8 mouse cellular contexts compared by ENCODE assay signal in the genomic region with DNA sequence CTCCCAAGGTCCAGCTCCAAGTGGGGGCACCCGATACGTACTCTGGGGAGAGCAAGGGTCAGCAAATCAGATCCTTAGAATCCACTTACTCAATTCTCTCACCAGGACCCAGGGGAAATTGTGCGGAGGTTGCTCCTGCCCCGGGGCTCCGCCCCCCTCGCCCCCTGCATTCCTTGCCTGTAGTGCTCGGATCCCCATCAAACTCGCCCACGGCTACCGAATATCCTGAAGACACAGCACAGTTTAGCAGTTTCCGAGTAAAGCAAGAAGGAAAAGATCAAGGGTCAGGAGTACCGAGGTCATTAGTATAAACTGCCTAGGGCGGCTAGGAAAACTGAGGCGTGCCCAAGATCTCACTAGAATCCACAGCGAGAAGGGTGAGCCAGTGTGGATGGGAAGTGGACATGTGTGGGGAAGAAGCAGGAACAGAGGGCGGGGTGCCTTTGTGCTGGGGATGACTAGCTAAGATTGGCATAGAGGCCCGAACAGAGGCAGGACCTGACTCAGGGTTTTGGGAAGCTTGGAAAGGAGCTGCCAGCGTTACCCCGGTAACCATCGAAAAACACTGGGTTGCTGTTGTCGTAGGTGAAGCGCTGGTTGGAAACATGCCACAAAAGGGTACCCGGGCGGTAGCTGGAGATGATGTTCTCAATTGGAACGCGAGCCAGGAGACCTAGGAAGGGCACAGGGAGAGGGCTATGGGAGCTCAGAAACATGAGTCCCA. TPM values are rescaled to one million over a fixed set of nuclear protein-coding genes. Genes with fewer than 3 reads are reported as not detected.
A peak's percentile ranks its signal among the peaks of the same experiment; 100 is the strongest.
DNase-seq lines count a peak whose midpoint lies in the region; ATAC-seq lines count a peak whose summit lies in the region.

No protein-coding gene starts in this region.

- 18% methylated on average over 26 of the region's 26 CpGs for WGBS in intestine, embryonic 15.5 days
- 10% methylated on average over 26 of the region's 26 CpGs for WGBS in midbrain, embryonic 12.5 days

- no peak overlapping the region; the same call in 1 of the 2 replicates for H3K27ac ChIP-seq in intestine, embryonic 15.5 days
- no peak overlapping the region for H3K27ac ChIP-seq in midbrain, embryonic 12.5 days (replicated peaks)

- ATAC-seq in intestine, embryonic 15.5 days: no peak
- no peak for ATAC-seq in midbrain, embryonic 12.5 days (ENCODE audit: low FRiP score, low read depth)
- no peak for ATAC-seq in megakaryocyte progenitor cell, adult 5-6 weeks (replicated peaks; ENCODE audit: poor library complexity)

- DNase-seq in adipocyte (ENCODE audit: low spot score): peak; percentile 92
- peak; percentile 46 for DNase-seq in embryo, embryonic 9.5 days (ENCODE audit: extremely low spot score)
- peak; percentile 14 for DNase-seq in gonadal fat pad, adult 2 months (ENCODE audit: low read depth)
- DNase-seq in left cerebral cortex, postnatal 14 days (ENCODE audit: low spot score in 2 of 2): peak; percentile 67 to 88
- peak; percentile 58 for DNase-seq in testis, postnatal 10 days (ENCODE audit: low spot score)

- H3K4me3 ChIP-seq in intestine, embryonic 15.5 days (replicated peaks): no peak overlapping the region
- no peak overlapping the region for H3K4me3 ChIP-seq in midbrain, embryonic 12.5 days

- H3K27me3 ChIP-seq in intestine, embryonic 15.5 days (replicated peaks): no peaks in the 10 kb centered on the region
- peaks cover 42% of the 10 kb centered on the region for H3K27me3 ChIP-seq in midbrain, embryonic 12.5 days

- H3K36me3 ChIP-seq in intestine, embryonic 15.5 days: no peaks in the 10 kb centered on the region
- no peaks in the 10 kb centered on the region for H3K36me3 ChIP-seq in midbrain, embryonic 12.5 days

- peak overlapping the region; percentile 25 for H3K4me2 ChIP-seq in intestine, embryonic 15.5 days (replicated peaks)
- H3K4me2 ChIP-seq in midbrain, embryonic 12.5 days (replicated peaks): peak overlapping the region; percentile 22; the same call in 1 of the 2 replicates

- no peak overlapping the region for H3K9ac ChIP-seq in intestine, embryonic 15.5 days
- H3K9ac ChIP-seq in midbrain, embryonic 12.5 days (replicated peaks): no peak overlapping the region; the same call in 1 of the 2 replicates

- peaks cover 20% of the 10 kb centered on the region for H3K4me1 ChIP-seq in intestine, embryonic 15.5 days (replicated peaks)
- H3K4me1 ChIP-seq in midbrain, embryonic 12.5 days: peaks cover 20% of the 10 kb centered on the region

- no peaks in the 10 kb centered on the region for H3K9me3 ChIP-seq in intestine, embryonic 15.5 days
- no peaks in the 10 kb centered on the region for H3K9me3 ChIP-seq in midbrain, embryonic 12.5 days

- intact Hi-C loops in left cerebral cortex, postnatal 14 days (cut with DNase I): no loop called here

RNA-seq across cellular contexts. Expression of a gene that starts 4.0 kb away (rescaled TPM):
- polyA plus RNA-seq in gonadal fat pad, adult 2 months (2012; rRNA removed): 18.0 and 20.6 TPM in 2 replicates
- polyA plus RNA-seq in intestine, embryonic 15.5 days (2015; fragmentation: Nextera tagmentation; extraction: Ambion mirVana): 3.3 and 5.1 TPM in 2 replicates
- total RNA-seq in left cerebral cortex, postnatal 14 days (2021): 1 to 10 TPM; 2.0 to 3.6 TPM
- polyA plus RNA-seq in midbrain, embryonic 12.5 days (2016; fragmentation: Nextera tagmentation; extraction: Ambion mirVana): 5.4 and 7.1 TPM in 2 replicates
- 5.3 and 6.4 TPM in 2 replicates for total RNA-seq in megakaryocyte progenitor cell, adult 5-6 weeks (2015)
- 14.2 and 22.3 TPM in 2 replicates for total RNA-seq in megakaryocyte progenitor cell, adult 5-6 weeks (2017)

RNA-seq across cellular contexts. Expression of a gene that starts 18.4 kb away (rescaled TPM):
- polyA plus RNA-seq in gonadal fat pad, adult 2 months (2012; rRNA removed): 35.5 and 51.3 TPM in 2 replicates
- 3.2 and 3.5 TPM in 2 replicates for polyA plus RNA-seq in intestine, embryonic 15.5 days (2015; fragmentation: Nextera tagmentation; extraction: Ambion mirVana)
- 100 to 1,000 TPM in 1 of 2 experiments, 10 to 100 TPM in 1; 97.3 to 111 TPM for total RNA-seq in left cerebral cortex, postnatal 14 days (2021)
- polyA plus RNA-seq in midbrain, embryonic 12.5 days (2016; fragmentation: Nextera tagmentation; extraction: Ambion mirVana): 17.6 and 18.0 TPM in 2 replicates
- 0.05 and 0.07 TPM in 2 replicates for total RNA-seq in megakaryocyte progenitor cell, adult 5-6 weeks (2015)
- total RNA-seq in megakaryocyte progenitor cell, adult 5-6 weeks (2017): 0.04 and 0.24 TPM in 2 replicates

RNA-seq across cellular contexts. Expression of a gene that starts 35.8 kb away (rescaled TPM):
- 205 and 301 TPM in 2 replicates for polyA plus RNA-seq in gonadal fat pad, adult 2 months (2012; rRNA removed)
- polyA plus RNA-seq in intestine, embryonic 15.5 days (2015; fragmentation: Nextera tagmentation; extraction: Ambion mirVana): 156 and 171 TPM in 2 replicates
- total RNA-seq in left cerebral cortex, postnatal 14 days (2021): 10 to 100 TPM; 74.3 to 78.5 TPM
- 67.0 and 82.7 TPM in 2 replicates for polyA plus RNA-seq in midbrain, embryonic 12.5 days (2016; fragmentation: Nextera tagmentation; extraction: Ambion mirVana)
- total RNA-seq in megakaryocyte progenitor cell, adult 5-6 weeks (2015): 119 and 136 TPM in 2 replicates
- total RNA-seq in megakaryocyte progenitor cell, adult 5-6 weeks (2017): 44.0 and 45.4 TPM in 2 replicates

RNA-seq across cellular contexts. Expression of a gene that starts 58.1 kb away (rescaled TPM):
- polyA plus RNA-seq in gonadal fat pad, adult 2 months (2012; rRNA removed): 297 and 389 TPM in 2 replicates
- 305 and 329 TPM in 2 replicates for polyA plus RNA-seq in intestine, embryonic 15.5 days (2015; fragmentation: Nextera tagmentation; extraction: Ambion mirVana)
- 10 to 100 TPM; 71.0 to 71.3 TPM for total RNA-seq in left cerebral cortex, postnatal 14 days (2021)
- 163 and 173 TPM in 2 replicates for polyA plus RNA-seq in midbrain, embryonic 12.5 days (2016; fragmentation: Nextera tagmentation; extraction: Ambion mirVana)
- 95.5 and 124 TPM in 2 replicates for total RNA-seq in megakaryocyte progenitor cell, adult 5-6 weeks (2015)
- 48.7 and 52.7 TPM in 2 replicates for total RNA-seq in megakaryocyte progenitor cell, adult 5-6 weeks (2017)

Comparison
In these comparisons a context has a peak if more than half of its experiments do, and no peak if none do; other contexts are left out.
1. DNase-seq: peak in every context shown above with its lines; median percentile 92 in adipocyte; 78 in left cerebral cortex, postnatal 14 days; 58 in testis, postnatal 10 days; 46 in embryo, embryonic 9.5 days; 14 in gonadal fat pad, adult 2 months.